Mouse (Mus musculus): ENCODE data around the gene 4930544D05Rik.

DNA sequence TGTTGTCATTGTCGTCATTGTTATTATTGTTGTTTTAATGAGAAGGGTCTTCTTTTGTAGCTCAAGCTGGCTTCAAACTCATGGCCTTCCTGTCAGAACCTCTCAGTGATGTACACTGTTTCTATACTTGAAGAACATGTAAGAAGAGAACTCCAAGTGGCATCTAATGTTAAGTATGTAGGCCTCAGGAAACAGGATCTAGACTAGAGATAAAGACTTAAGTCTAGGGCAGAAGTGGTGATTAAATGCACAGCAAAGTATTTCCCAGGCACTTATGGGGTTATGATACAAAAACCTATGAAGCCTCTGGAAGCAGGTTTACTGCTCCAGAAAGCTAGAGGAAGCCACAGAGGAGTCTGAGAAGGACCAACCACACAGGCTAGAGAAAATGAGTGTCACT is 22.6 kb downstream of the 4930544D05Rik start:
- no peak for TF ChIP-seq CTCF (IDR thresholded peaks at IDR 0.05; ENCODE audit: insufficient read depth, low read length)
- no peak for TF ChIP-seq POLR2A (IDR thresholded peaks at IDR 0.05; ENCODE audit: borderline replicate concordance, extremely low read depth, low read depth, low read length)

Data from lung, adult 2 months (tissue).